Mouse (Mus musculus): Measurements from ENCODE around the gene Cdca7l.
"Not testable (repeated sequence)": the region's sequence is repeated elsewhere in the genome, so short reads cannot be mapped to it uniquely, and the experiment has no call there.

The Cdca7l gene

GRCm38 (mm10) chr12:117803989-117804388 lies at the start of gene Cdca7l:
Gene Cdca7l, plus strand, starts transcription at chr12:117804289.
- DNase-seq = not testable (repeated sequence)

- no peak for DNase-seq
Observed at GRCm38 (mm10) chr12:117756010-117756409, 48.1 kb upstream of the Cdca7l start.

- no peak for DNase-seq
Observed at GRCm38 (mm10) chr12:117760373-117760772, 43.7 kb upstream of the Cdca7l start.

GRCm38 (mm10) chr12:117760846-117761245 lies 43.2 kb upstream of the Cdca7l start:
- DNase-seq = no peak

- no peak for DNase-seq
Observed at GRCm38 (mm10) chr12:117761698-117762097, 42.4 kb upstream of the Cdca7l start.

- no peak for DNase-seq
Observed at GRCm38 (mm10) chr12:117763247-117763646, 40.8 kb upstream of the Cdca7l start.

- DNase-seq = peak; percentile 40 to 51
Observed at GRCm38 (mm10) chr12:117764839-117765238, 39.2 kb upstream of the Cdca7l start.

GRCm38 (mm10) chr12:117769113-117769512 lies 35.0 kb upstream of the Cdca7l start:
- peak; percentile 66 to 74 for DNase-seq

GRCm38 (mm10) chr12:117770211-117770610 lies 33.9 kb upstream of the Cdca7l start:
- DNase-seq = no peak

- DNase-seq = peak; percentile 11 to 19
Observed at GRCm38 (mm10) chr12:117771156-117771555, 32.9 kb upstream of the Cdca7l start.

GRCm38 (mm10) chr12:117772638-117773037 lies 31.5 kb upstream of the Cdca7l start:
- peak; percentile 44 to 48 for DNase-seq

- DNase-seq = no peak
Observed at GRCm38 (mm10) chr12:117776841-117777240, 27.2 kb upstream of the Cdca7l start.

- DNase-seq = no peak
Observed at GRCm38 (mm10) chr12:117781360-117781759, 22.7 kb upstream of the Cdca7l start.

GRCm38 (mm10) chr12:117783426-117783825 lies 20.7 kb upstream of the Cdca7l start:
- DNase-seq = no peak

GRCm38 (mm10) chr12:117786621-117787020 lies 17.5 kb upstream of the Cdca7l start:
- no peak for DNase-seq

- no peak for DNase-seq
Observed at GRCm38 (mm10) chr12:117788513-117789011, 15.5 kb upstream of the Cdca7l start.

GRCm38 (mm10) chr12:117789017-117789416 lies 15.1 kb upstream of the Cdca7l start:
- DNase-seq = no peak

- no peak for DNase-seq
Observed at GRCm38 (mm10) chr12:117795303-117795702, 8.8 kb upstream of the Cdca7l start.

GRCm38 (mm10) chr12:117805576-117805975 lies 1.5 kb downstream of the Cdca7l start:
- no peak for DNase-seq

GRCm38 (mm10) chr12:117806007-117806451 lies 1.9 kb downstream of the Cdca7l start:
- DNase-seq = no peak

- DNase-seq = no peak
Observed at GRCm38 (mm10) chr12:117806470-117806869, 2.4 kb downstream of the Cdca7l start.

GRCm38 (mm10) chr12:117807637-117808036 lies 3.5 kb downstream of the Cdca7l start:
- no peak for DNase-seq

GRCm38 (mm10) chr12:117808355-117809326 lies 4.6 kb downstream of the Cdca7l start:
- DNase-seq = no peak
